Mouse (Mus musculus): ENCODE results near the gene Zfp846. TPM values are rescaled to one million over a fixed set of nuclear protein-coding genes. Genes with fewer than 3 reads are reported as not detected.

The Zfp846 gene
- polyA plus RNA-seq, 1 experiment from 2014 or later, result 22.2 TPM

GRCm38 (mm10) chr9:20642101-20642895 is 61.2 kb downstream of the Zfp846 start, which contains the start of gene Ubl5:
Gene Ubl5 (plus strand): TSS chr9:20642878.
- peaks cover 8% of the 10 kb centered on the region for H3K4me1 ChIP-seq (replicated peaks; ENCODE audit: control insufficient read depth, insufficient read depth, low read length)

GRCm38 (mm10) chr9:20642896-20643466 is 61.9 kb downstream of the Zfp846 start:
- DNase-seq (ENCODE audit: low spot score) (peak; percentile 89), ATAC-seq (replicated peaks; ENCODE audit: low FRiP score) (peak; percentile 88)
- Histone ChIP-seq H3K9me3 (ENCODE audit: control insufficient read depth, low read length) (no peaks in the 10 kb centered on the region), H3K27me3 (ENCODE audit: control insufficient read depth, insufficient read depth, low read length) (no peaks in the 10 kb centered on the region), H3K27ac (ENCODE audit: low read depth, low read length) (peak overlapping the region; percentile 83), H3K4me1 (replicated peaks; ENCODE audit: control insufficient read depth, insufficient read depth, low read length) (peaks cover 8% of the 10 kb centered on the region), H3K9ac (ENCODE audit: low read length) (peak overlapping the region; percentile 43), H3K4me3 (ENCODE audit: low read depth, low read length) (peak overlapping the region; percentile 86), H3K4me2 (ENCODE audit: low read depth, low read length, severe bottlenecking) (peak overlapping the region; percentile 94), H3K36me3 (ENCODE audit: control insufficient read depth, insufficient read depth, low read length) (peaks cover 2% of the 10 kb centered on the region; the same call in 1 of the 2 replicates)
- under 1% methylated on average over 30 of the region's 30 CpGs for WGBS

More at GRCm38 (mm10) chr9:20642101-20642895, 61.2 kb downstream of the Zfp846 start, which contains the start of gene Ubl5:
- Histone ChIP-seq H3K9me3 (ENCODE audit: control insufficient read depth, low read length) (no peaks in the 10 kb centered on the region), H3K4me3 (ENCODE audit: low read depth, low read length) (peak within 1 kb of the TSS; percentile 86), H3K9ac (ENCODE audit: low read length) (peak within 1 kb of the TSS; percentile 77), H3K36me3 (ENCODE audit: control insufficient read depth, insufficient read depth, low read length) (peaks cover 2% of the 10 kb centered on the region; the same call in 1 of the 2 replicates), H3K27ac (ENCODE audit: low read depth, low read length) (peak within 1 kb of the TSS; percentile 83), H3K27me3 (ENCODE audit: control insufficient read depth, insufficient read depth, low read length) (no peaks in the 10 kb centered on the region), H3K4me2 (ENCODE audit: low read depth, low read length, severe bottlenecking) (peak within 1 kb of the TSS; percentile 94)
- ATAC-seq (replicated peaks; ENCODE audit: low FRiP score) (peak; percentile 90), DNase-seq (ENCODE audit: low spot score) (peak; percentile 95)
- WGBS, result under 1% methylated on average over 51 of the region's 51 CpGs

- ATAC-seq (replicated peaks; ENCODE audit: low FRiP score) (no peak), DNase-seq (ENCODE audit: low spot score) (no peak)
- H3K27ac ChIP-seq (ENCODE audit: low read depth, low read length), result no peak overlapping the region
- H3K27me3 ChIP-seq (ENCODE audit: control insufficient read depth, insufficient read depth, low read length), result no peaks in the 10 kb centered on the region
- 16% methylated on average over 13 of the region's 13 CpGs for WGBS
- H3K36me3 ChIP-seq (ENCODE audit: control insufficient read depth, insufficient read depth, low read length), result peaks cover 2% of the 10 kb centered on the region; the same call in 1 of the 2 replicates
- peak overlapping the region; percentile 75 for H3K9ac ChIP-seq (ENCODE audit: low read length)
- H3K4me1 ChIP-seq (replicated peaks; ENCODE audit: control insufficient read depth, insufficient read depth, low read length), result peaks cover 8% of the 10 kb centered on the region
- no peaks in the 10 kb centered on the region for H3K9me3 ChIP-seq (ENCODE audit: control insufficient read depth, low read length)
- H3K4me3 ChIP-seq (ENCODE audit: low read depth, low read length), result peak overlapping the region; percentile 86
- H3K4me2 ChIP-seq (ENCODE audit: low read depth, low read length, severe bottlenecking), result peak overlapping the region; percentile 94
These were observed 62.7 kb downstream of the Zfp846 start for GRCm38 (mm10) chr9:20643781-20644180.

GRCm38 (mm10) chr9:20644360-20645081 is 63.4 kb downstream of the Zfp846 start, which contains the start of gene Fbxl12:
Gene Fbxl12 (minus strand): TSS chr9:20644767.
- Histone ChIP-seq H3K9ac (ENCODE audit: low read length) (peak within 1 kb of the TSS; percentile 75), H3K4me3 (ENCODE audit: low read depth, low read length) (peak within 1 kb of the TSS; percentile 86), H3K27ac (ENCODE audit: low read depth, low read length) (peak within 1 kb of the TSS; percentile 46; the same call in 1 of the 2 replicates), H3K9me3 (ENCODE audit: control insufficient read depth, low read length) (no peaks in the 10 kb centered on the region), H3K27me3 (ENCODE audit: control insufficient read depth, insufficient read depth, low read length) (no peaks in the 10 kb centered on the region), H3K36me3 (ENCODE audit: control insufficient read depth, insufficient read depth, low read length) (peaks cover 2% of the 10 kb centered on the region; the same call in 1 of the 2 replicates), H3K4me1 (replicated peaks; ENCODE audit: control insufficient read depth, insufficient read depth, low read length) (peaks cover 8% of the 10 kb centered on the region), H3K4me2 (ENCODE audit: low read depth, low read length, severe bottlenecking) (peak within 1 kb of the TSS; percentile 94)
- peak; percentile 84 for DNase-seq (ENCODE audit: low spot score)
- no peak for ATAC-seq (replicated peaks; ENCODE audit: low FRiP score)
- WGBS, result 1% methylated on average over 43 of the region's 43 CpGs

- Histone ChIP-seq H3K36me3 (ENCODE audit: control insufficient read depth, insufficient read depth, low read length) (peaks cover 2% of the 10 kb centered on the region; the same call in 1 of the 2 replicates), H3K4me2 (ENCODE audit: low read depth, low read length, severe bottlenecking) (peak overlapping the region; percentile 94), H3K9me3 (ENCODE audit: control insufficient read depth, low read length) (no peaks in the 10 kb centered on the region), H3K4me3 (ENCODE audit: low read depth, low read length) (peak overlapping the region; percentile 86), H3K4me1 (replicated peaks; ENCODE audit: control insufficient read depth, insufficient read depth, low read length) (peaks cover 8% of the 10 kb centered on the region), H3K9ac (ENCODE audit: low read length) (peak overlapping the region; percentile 75), H3K27me3 (ENCODE audit: control insufficient read depth, insufficient read depth, low read length) (no peaks in the 10 kb centered on the region), H3K27ac (ENCODE audit: low read depth, low read length) (peak overlapping the region; percentile 46; the same call in 1 of the 2 replicates)
- ATAC-seq (replicated peaks; ENCODE audit: low FRiP score) (no peak), DNase-seq (ENCODE audit: low spot score) (no peak)
- 4% methylated on average over 17 of the region's 17 CpGs for WGBS
These were observed 64.0 kb downstream of the Zfp846 start for GRCm38 (mm10) chr9:20645121-20645520.

- WGBS, result under 1% methylated on average over 45 of the region's 45 CpGs
- Histone ChIP-seq H3K27me3 (ENCODE audit: control insufficient read depth, insufficient read depth, low read length) (no peaks in the 10 kb centered on the region), H3K36me3 (ENCODE audit: control insufficient read depth, insufficient read depth, low read length) (peaks cover 7% of the 10 kb centered on the region), H3K9me3 (ENCODE audit: control insufficient read depth, low read length) (no peaks in the 10 kb centered on the region), H3K27ac (ENCODE audit: low read depth, low read length) (peak within 1 kb of the TSS; percentile 37; the same call in 1 of the 2 replicates), H3K4me2 (ENCODE audit: low read depth, low read length, severe bottlenecking) (peak within 1 kb of the TSS; percentile 68), H3K9ac (ENCODE audit: low read length) (peak within 1 kb of the TSS; percentile 87), H3K4me1 (replicated peaks; ENCODE audit: control insufficient read depth, insufficient read depth, low read length) (peaks cover 15% of the 10 kb centered on the region), H3K4me3 (ENCODE audit: low read depth, low read length) (peak within 1 kb of the TSS; percentile 95)
- DNase-seq (ENCODE audit: low spot score), result peak; percentile 99
- ATAC-seq (replicated peaks; ENCODE audit: low FRiP score), result peak; percentile 99
These were observed 70.6 kb downstream of the Zfp846 start, which contains the start of gene Pin1 for GRCm38 (mm10) chr9:20651602-20652259. Gene Pin1 (plus strand): TSS chr9:20652095.

GRCm38 (mm10) chr9:20652260-20652658 is 71.2 kb downstream of the Zfp846 start:
- no peaks in the 10 kb centered on the region for H3K27me3 ChIP-seq (ENCODE audit: control insufficient read depth, insufficient read depth, low read length)
- DNase-seq (ENCODE audit: low spot score), result peak; percentile 73
- no peaks in the 10 kb centered on the region for H3K9me3 ChIP-seq (ENCODE audit: control insufficient read depth, low read length)
- H3K4me2 ChIP-seq (ENCODE audit: low read depth, low read length, severe bottlenecking), result peak overlapping the region; percentile 68
- peaks cover 7% of the 10 kb centered on the region for H3K36me3 ChIP-seq (ENCODE audit: control insufficient read depth, insufficient read depth, low read length)
- H3K27ac ChIP-seq (ENCODE audit: low read depth, low read length), result peak overlapping the region; percentile 37; the same call in 1 of the 2 replicates
- peaks cover 15% of the 10 kb centered on the region for H3K4me1 ChIP-seq (replicated peaks; ENCODE audit: control insufficient read depth, insufficient read depth, low read length)
- ATAC-seq (replicated peaks; ENCODE audit: low FRiP score), result peak; percentile 28
- WGBS, result under 1% methylated on average over 25 of the region's 25 CpGs
- peak overlapping the region; percentile 95 for H3K4me3 ChIP-seq (ENCODE audit: low read depth, low read length)
- H3K9ac ChIP-seq (ENCODE audit: low read length), result peak overlapping the region; percentile 87
